In genomic region chr4:44630059-44630458, GRCm38 (mm10) we compare ENCODE assay signal across 26 mouse cellular contexts.
DNase-seq lines count a peak whose midpoint lies in the region; ATAC-seq and TF ChIP-seq lines count a peak whose summit lies in the region.
"Had no signal": no experiment of that assay in that cellular context is flagged by ENCODE, and none has a peak within 500 bp of the region (broad histone marks: within the 10 kb centered on the region; RNA-seq: fewer than 3 reads in every experiment).

No protein-coding gene starts in this region.

- peak; percentile 29; the same call in 1 of the 2 replicates for TF ChIP-seq EP300 in CH12.LX (IDR thresholded peaks at IDR 0.05; ENCODE audit: low read length)

- H3K4me3 ChIP-seq in embryonic facial prominence, embryonic 14.5 days (ENCODE audit: low read depth, low read length) = no peak overlapping the region
- no peak overlapping the region for H3K4me3 ChIP-seq in embryonic facial prominence, embryonic 10.5 days
- H3K4me3 ChIP-seq in kidney, adult 2 months (ENCODE audit: insufficient read depth, low read depth, low read length) = no peak overlapping the region
- no peak overlapping the region for H3K4me3 ChIP-seq in CH12.LX (replicated peaks in 1 of 3; ENCODE audit: low read depth in 2 of 3, low read length in 2 of 3, poor library complexity in 1 of 3)
- H3K4me3 ChIP-seq: embryonic facial prominence, embryonic 15.5 days; heart, embryonic 13.5 days had no signal

- no peak for ATAC-seq in embryonic facial prominence, embryonic 14.5 days (ENCODE audit: low read depth)
- ATAC-seq: activated CD4-positive, CD25-positive, alpha-beta regulatory T cell, adult 4 months; forebrain, embryonic 14.5 days; forebrain, postnatal 0 days; hindbrain, postnatal 0 days; inflammation-experienced regulatory T-cells, adult 6 months; intestine, embryonic 16.5 days had no signal

- DNase-seq in embryonic facial prominence, embryonic 14.5 days (ENCODE audit: low spot score) = peak; percentile 53
- DNase-seq in embryonic facial prominence, embryonic 10.5 days (ENCODE audit: low spot score) = no peak
- peak; percentile 1 for DNase-seq in kidney, adult 2 months
- DNase-seq in kidney, adult 18-20 months = no peak
- DNase-seq in CH12.LX (ENCODE audit: extremely low read depth) = peak; percentile 76
- DNase-seq in brain, adult 2 months (ENCODE audit: low read depth, low spot score) = peak; percentile 29
- no peak for DNase-seq in spleen, postnatal 36 days (ENCODE audit: low spot score in 2 of 2)
- no peak for DNase-seq in embryo, embryonic 9.5 days (ENCODE audit: extremely low spot score)
- DNase-seq: adrenal gland, adult 8-10 months; adrenal gland, postnatal 25 days; cerebellum, adult 18-20 months; cerebellum, adult 9-10 months; cerebellum, postnatal 25 days; forebrain, postnatal 0 days; gastrocnemius, postnatal 25 days; heart, adult 18-20 months; heart, postnatal 14 days; heart, postnatal 4 days had no signal

- dilution Hi-C loops in CH12.LX (cut with MboI; ENCODE audit: extremely low pct_ligation_motif_present, extremely low pct_unique_long_range_greater_than_20kb, low sequenced_read_pairs) = no loop called here

- H3K9ac ChIP-seq in embryonic facial prominence, embryonic 14.5 days (ENCODE audit: low read depth, low read length) = no peak overlapping the region
- H3K9ac ChIP-seq in CH12.LX (ENCODE audit: insufficient read depth, low read depth) = no peak overlapping the region
- H3K9ac ChIP-seq: embryonic facial prominence, embryonic 15.5 days; forebrain, postnatal 0 days; heart, embryonic 13.5 days; hindbrain, embryonic 14.5 days had no signal

- no peak overlapping the region for H3K27ac ChIP-seq in embryonic facial prominence, embryonic 14.5 days (replicated peaks; ENCODE audit: low read depth, low read length)
- no peak overlapping the region for H3K27ac ChIP-seq in embryonic facial prominence, embryonic 10.5 days (replicated peaks)
- H3K27ac ChIP-seq in kidney, adult 2 months (ENCODE audit: insufficient read depth, low read depth, low read length) = no peak overlapping the region
- H3K27ac ChIP-seq in CH12.LX (ENCODE audit: insufficient read depth, low read depth) = peak overlapping the region; percentile 27; the same call in 1 of the 2 replicates
- H3K27ac ChIP-seq: embryonic facial prominence, embryonic 15.5 days; heart, embryonic 13.5 days; hindbrain, embryonic 14.5 days; hindbrain, postnatal 0 days had no signal

- no peaks in the 10 kb centered on the region for H3K9me3 ChIP-seq in embryonic facial prominence, embryonic 14.5 days (ENCODE audit: control insufficient read depth, low read length)
- H3K9me3 ChIP-seq in embryonic facial prominence, embryonic 10.5 days = no peaks in the 10 kb centered on the region
- H3K9me3 ChIP-seq in CH12.LX (replicated peaks; ENCODE audit: low read length) = no peaks in the 10 kb centered on the region
- H3K9me3 ChIP-seq: embryonic facial prominence, embryonic 15.5 days; heart, embryonic 13.5 days had no signal

- no peak for TF ChIP-seq POLR2A in kidney, adult 2 months (IDR thresholded peaks at IDR 0.05; ENCODE audit: low read depth, low read length)
- TF ChIP-seq POLR2A in CH12.LX (IDR thresholded peaks at IDR 0.05; ENCODE audit: low read depth, low read length) = no peak

- H3K79me2 ChIP-seq in CH12.LX (replicated peaks; ENCODE audit: control insufficient read depth, extremely low read depth, insufficient read depth, poor library complexity, severe bottlenecking) = no peaks in the 10 kb centered on the region

- no peaks in the 10 kb centered on the region for H3K36me3 ChIP-seq in embryonic facial prominence, embryonic 14.5 days (ENCODE audit: control insufficient read depth, insufficient read depth, low read length)
- H3K36me3 ChIP-seq in embryonic facial prominence, embryonic 10.5 days (replicated peaks) = no peaks in the 10 kb centered on the region
- H3K36me3 ChIP-seq in kidney, adult 2 months (ENCODE audit: control insufficient read depth, insufficient read depth, low read length) = no peaks in the 10 kb centered on the region
- peaks cover 10 to 78% of the 10 kb centered on the region in 2 experiments for H3K36me3 ChIP-seq in CH12.LX (replicated peaks in 1 of 2; ENCODE audit: control insufficient read depth in 1 of 2, insufficient read depth in 1 of 2, low read length in 1 of 2)
- H3K36me3 ChIP-seq: embryonic facial prominence, embryonic 15.5 days; heart, embryonic 13.5 days had no signal

- in situ Hi-C loops in CH12.LX (cut with MboI; ENCODE audit: low pct_ligation_motif_present, low pct_unique_long_range_greater_than_20kb, low sequenced_read_pairs) = no loop called here

- no peak overlapping the region for H3K4me2 ChIP-seq in embryonic facial prominence, embryonic 14.5 days (ENCODE audit: low read depth, low read length)
- peak overlapping the region; percentile 3; the same call in 1 of the 2 replicates for H3K4me2 ChIP-seq in CH12.LX (ENCODE audit: insufficient read depth, low read depth, poor library complexity, severe bottlenecking)
- H3K4me2 ChIP-seq: embryonic facial prominence, embryonic 15.5 days; heart, embryonic 13.5 days; hindbrain, embryonic 14.5 days had no signal

- H3K27me3 ChIP-seq in embryonic facial prominence, embryonic 14.5 days (replicated peaks; ENCODE audit: control insufficient read depth, insufficient read depth, low read length) = no peaks in the 10 kb centered on the region
- H3K27me3 ChIP-seq in embryonic facial prominence, embryonic 10.5 days (replicated peaks; ENCODE audit: low read depth, poor library complexity, severe bottlenecking) = no peaks in the 10 kb centered on the region
- no peaks in the 10 kb centered on the region for H3K27me3 ChIP-seq in kidney, adult 2 months (replicated peaks; ENCODE audit: control insufficient read depth, insufficient read depth, low read length)
- H3K27me3 ChIP-seq in CH12.LX (replicated peaks) = no peaks in the 10 kb centered on the region
- H3K27me3 ChIP-seq: embryonic facial prominence, embryonic 15.5 days had no signal

- no peak for TF ChIP-seq CTCF in kidney, adult 2 months (conservative IDR thresholded peaks at IDR 0.05; ENCODE audit: insufficient read depth, insufficient read length, low read depth, low read length)
- peak in 1 of 2 experiments; percentile 50; a peak in 2 of 4 replicates for TF ChIP-seq CTCF in CH12.LX (conservative IDR thresholded peaks at IDR 0.05 in 1 of 2, IDR thresholded peaks at IDR 0.05 in 1 of 2; ENCODE audit: low read depth in 2 of 2, low read length in 2 of 2)

- peak; percentile 30 for TF ChIP-seq RAD21 in CH12.LX (IDR thresholded peaks at IDR 0.05; ENCODE audit: low read depth, low read length)

- 53% methylated on average over 6 of the region's 6 CpGs for WGBS in embryonic facial prominence, embryonic 14.5 days
- 72% methylated on average over 6 of the region's 6 CpGs for WGBS in embryonic facial prominence, embryonic 10.5 days
- 55% methylated on average over 6 of the region's 6 CpGs for WGBS in kidney, adult 2 months

- no peaks in the 10 kb centered on the region for H3K4me1 ChIP-seq in embryonic facial prominence, embryonic 14.5 days (ENCODE audit: control insufficient read depth, insufficient read depth, low read length)
- H3K4me1 ChIP-seq in embryonic facial prominence, embryonic 10.5 days = peaks cover 9% of the 10 kb centered on the region; the same call in 1 of the 2 replicates
- H3K4me1 ChIP-seq in kidney, adult 2 months (ENCODE audit: control insufficient read depth, insufficient read depth, low read length) = no peaks in the 10 kb centered on the region
- peaks cover 38 to 95% of the 10 kb centered on the region in 2 experiments for H3K4me1 ChIP-seq in CH12.LX (ENCODE audit: control insufficient read depth in 1 of 2, insufficient read depth in 2 of 2)
- H3K4me1 ChIP-seq: embryonic facial prominence, embryonic 15.5 days had no signal

TF ChIP-seq in CH12.LX, 34 proteins besides CTCF, POLR2A, EP300 and RAD21 (continues in another document):
- TF ChIP-seq RCOR1 (conservative IDR thresholded peaks at IDR 0.05; ENCODE audit: low read depth, low read length) (0 out of 2 replicates have a peak, but pooled peaks have one; percentile 45), MAX (IDR thresholded peaks at IDR 0.05; ENCODE audit: low read length) (peak; percentile 60), NRF1 (IDR thresholded peaks at IDR 0.05; ENCODE audit: low read depth, low read length) (peak; percentile 82), ETS1 (conservative IDR thresholded peaks at IDR 0.05; ENCODE audit: low read depth, low read length) (peak; percentile 89), USF1 (IDR thresholded peaks at IDR 0.05; ENCODE audit: low read depth, low read length) (no peak), NELFE (IDR thresholded peaks at IDR 0.05; ENCODE audit: low read depth, low read length) (no peak), PAX5 (IDR thresholded peaks at IDR 0.05; ENCODE audit: low read length) (no peak), E2F4 (IDR thresholded peaks at IDR 0.05; ENCODE audit: insufficient replicate concordance, low read depth, low read length) (no peak), USF2 (conservative IDR thresholded peaks at IDR 0.05; ENCODE audit: low read depth, low read length) (no peak), KAT2A (IDR thresholded peaks at IDR 0.05; ENCODE audit: insufficient replicate concordance, low read length) (no peak), CHD2 (IDR thresholded peaks at IDR 0.05; ENCODE audit: low read length) (no peak), CHD1 (IDR thresholded peaks at IDR 0.05; ENCODE audit: low read depth, low read length) (0 out of 2 replicates have a peak, but pooled peaks have one; percentile 74), ZKSCAN1 (IDR thresholded peaks at IDR 0.05; ENCODE audit: borderline replicate concordance, low read depth, low read length) (no peak), JUN (IDR thresholded peaks at IDR 0.05; ENCODE audit: insufficient read depth, low read depth, low read length) (no peak), ELF1 (IDR thresholded peaks at IDR 0.05; ENCODE audit: low read depth, low read length) (no peak), MAZ (IDR thresholded peaks at IDR 0.05; ENCODE audit: low read depth, low read length) (peak; percentile 62; the same call in 1 of the 2 replicates), POLR2AphosphoS2 (IDR thresholded peaks at IDR 0.05; ENCODE audit: low read depth, low read length) (no peak), ZMIZ1 (IDR thresholded peaks at IDR 0.05; ENCODE audit: low read depth, low read length) (peak; percentile 61; the same call in 1 of the 2 replicates), SMC3 (IDR thresholded peaks at IDR 0.05; ENCODE audit: low read depth, low read length) (peak; percentile 41), TCF12 (IDR thresholded peaks at IDR 0.05; ENCODE audit: low read depth, low read length) (peak; percentile 75), SIN3A (IDR thresholded peaks at IDR 0.05; ENCODE audit: low read length) (peak; percentile 76; the same call in 1 of the 2 replicates), TBP (conservative IDR thresholded peaks at IDR 0.05; ENCODE audit: low read depth, low read length) (no peak), JUND (conservative IDR thresholded peaks at IDR 0.05; ENCODE audit: low read depth, low read length) (no peak), MXI1 (IDR thresholded peaks at IDR 0.05; ENCODE audit: low read depth, low read length) (peak; percentile 63; the same call in 1 of the 2 replicates)

Comparison
In these comparisons a context has a peak if more than half of its experiments do, and no peak if none do; other contexts are left out.
1. DNase-seq: peak in embryonic facial prominence, embryonic 14.5 days (single experiment), kidney, adult 2 months (single experiment), CH12.LX (single experiment) and brain, adult 2 months (single experiment); none in embryonic facial prominence, embryonic 10.5 days (single experiment), kidney, adult 18-20 months (single experiment), spleen, postnatal 36 days (0 of 2) and embryo, embryonic 9.5 days (single experiment).